Mouse (Mus musculus): Measurements from ENCODE around the gene Irf1. TPM values are rescaled to one million over a fixed set of nuclear protein-coding genes. Genes with fewer than 3 reads are reported as not detected.
A peak's percentile ranks its signal among the peaks of the same experiment; 100 is the strongest.

Irf1 gene
- polyA plus RNA-seq, 1 experiment from 2014 or later, result 10.0 TPM

- H3K9me3 ChIP-seq, result no peaks in the 10 kb centered on the region
- H3K27me3 ChIP-seq (replicated peaks), result no peaks in the 10 kb centered on the region
- H3K4me2 ChIP-seq, result peak overlapping the region; percentile 81
- 34% methylated on average over 2 of the region's 2 CpGs for WGBS
- H3K9ac ChIP-seq, result no peak overlapping the region; the same call in 1 of the 2 replicates
- no peak for ATAC-seq (ENCODE audit: extremely low read depth, insufficient number of reproducible peaks, low FRiP score, low TSS enrichment)
- H3K4me1 ChIP-seq, result peaks cover 64% of the 10 kb centered on the region
- H3K36me3 ChIP-seq, result no peaks in the 10 kb centered on the region
- peak overlapping the region; percentile 97 for H3K27ac ChIP-seq (replicated peaks)
- no peak overlapping the region for H3K4me3 ChIP-seq
These were observed 8.0 kb upstream of the Irf1 start for GRCm38 (mm10) chr11:53761822-53762221.

DNA sequence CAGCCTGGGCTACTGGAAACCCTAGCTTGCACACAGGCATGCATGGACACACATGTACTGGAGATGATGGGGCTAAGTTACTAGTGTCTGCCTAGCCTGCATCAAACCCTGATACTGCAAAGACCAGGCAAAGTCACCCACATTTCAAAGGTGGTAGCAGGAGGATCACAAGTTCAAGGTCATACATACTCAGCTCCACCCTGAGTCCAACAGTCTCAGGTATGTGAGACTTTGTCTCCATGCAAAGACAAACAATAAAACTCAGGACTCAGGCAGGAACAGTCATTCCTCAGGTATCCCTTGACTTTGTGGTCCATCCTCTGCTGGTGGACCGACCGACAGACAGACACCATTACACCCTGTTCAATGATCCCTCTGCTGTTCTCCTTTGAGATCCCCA, 7.4 kb upstream of the Irf1 start:
- Histone ChIP-seq H3K4me2 (peak overlapping the region; percentile 81), H3K9ac (peak overlapping the region; percentile 84), H3K9me3 (no peaks in the 10 kb centered on the region), H3K4me1 (peaks cover 64% of the 10 kb centered on the region), H3K4me3 (peak overlapping the region; percentile 47), H3K27me3 (replicated peaks) (no peaks in the 10 kb centered on the region), H3K27ac (replicated peaks) (peak overlapping the region; percentile 97), H3K36me3 (no peaks in the 10 kb centered on the region)
- WGBS, result 61% methylated on average over 2 of the region's 2 CpGs
- no peak for ATAC-seq (ENCODE audit: extremely low read depth, insufficient number of reproducible peaks, low FRiP score, low TSS enrichment)

DNA sequence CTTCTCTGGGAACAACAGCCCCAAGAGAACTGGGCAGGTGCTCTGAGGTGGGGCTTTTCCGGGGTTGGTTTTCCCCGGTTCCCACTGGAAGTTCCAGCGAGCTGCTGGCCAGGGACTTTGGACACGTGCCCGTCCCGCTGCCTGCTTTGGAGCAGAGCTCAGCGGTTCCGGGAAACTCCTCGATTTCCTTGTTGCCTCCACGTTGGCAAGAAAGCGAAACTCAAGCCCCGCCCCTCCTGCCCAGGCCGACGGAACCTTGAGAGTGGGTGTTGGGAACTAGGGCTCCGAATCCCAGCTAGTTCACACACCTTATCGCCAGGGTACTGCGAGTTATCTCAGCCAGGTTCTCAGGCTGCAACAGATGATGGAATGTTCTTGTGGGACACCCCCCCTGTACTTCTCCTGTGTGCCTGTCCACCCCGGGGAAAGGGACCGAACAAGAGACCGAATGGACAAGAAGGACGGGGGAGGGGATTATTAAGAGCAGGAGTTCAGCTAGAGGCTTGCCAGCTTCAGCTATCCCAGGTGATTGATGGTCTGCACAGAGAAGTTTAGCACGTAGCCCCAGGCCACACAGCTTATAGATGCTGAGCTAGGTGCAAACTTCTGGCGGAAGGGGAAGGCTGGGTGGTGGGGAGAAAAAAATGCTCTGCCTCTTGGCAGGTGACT, 6.9 kb upstream of the Irf1 start:
- no peaks in the 10 kb centered on the region for H3K9me3 ChIP-seq
- peak overlapping the region; percentile 47 for H3K4me3 ChIP-seq
- H3K9ac ChIP-seq, result peak overlapping the region; percentile 84
- no peaks in the 10 kb centered on the region for H3K27me3 ChIP-seq (replicated peaks)
- 4% methylated on average over 23 of the region's 23 CpGs for WGBS
- 0 out of 2 replicates have a peak, but pooled peaks have one; percentile 2 for ATAC-seq (ENCODE audit: extremely low read depth, insufficient number of reproducible peaks, low FRiP score, low TSS enrichment)
- H3K27ac ChIP-seq (replicated peaks), result peak overlapping the region; percentile 97
- H3K36me3 ChIP-seq, result no peaks in the 10 kb centered on the region
- H3K4me2 ChIP-seq, result peak overlapping the region; percentile 81
- peaks cover 64% of the 10 kb centered on the region for H3K4me1 ChIP-seq

- Histone ChIP-seq H3K4me3 (peak overlapping the region; percentile 47), H3K4me1 (peaks cover 62% of the 10 kb centered on the region)
- 3% methylated on average over 32 of the region's 33 CpGs for WGBS
These were observed 6.2 kb upstream of the Irf1 start for GRCm38 (mm10) chr11:53763496-53764140.

GRCm38 (mm10) chr11:53764581-53764980, 5.2 kb upstream of the Irf1 start:
- peak overlapping the region; percentile 84 for H3K9ac ChIP-seq
- peak overlapping the region; percentile 97 for H3K27ac ChIP-seq (replicated peaks)
- H3K4me1 ChIP-seq, result peaks cover 59% of the 10 kb centered on the region
- WGBS, result 41% methylated on average over 5 of the region's 5 CpGs
- no peaks in the 10 kb centered on the region for H3K36me3 ChIP-seq
- H3K27me3 ChIP-seq (replicated peaks), result peaks cover 10% of the 10 kb centered on the region; the same call in 1 of the 2 replicates
- H3K9me3 ChIP-seq, result no peaks in the 10 kb centered on the region
- no peak for ATAC-seq (ENCODE audit: extremely low read depth, insufficient number of reproducible peaks, low FRiP score, low TSS enrichment)
- no peak overlapping the region for H3K4me3 ChIP-seq
- H3K4me2 ChIP-seq, result peak overlapping the region; percentile 81; the same call in 1 of the 2 replicates

More at GRCm38 (mm10) chr11:53763496-53764140, 6.2 kb upstream of the Irf1 start:
- H3K4me2 ChIP-seq, result peak overlapping the region; percentile 81
- no peaks in the 10 kb centered on the region for H3K36me3 ChIP-seq
- H3K27me3 ChIP-seq (replicated peaks), result peaks cover 5% of the 10 kb centered on the region; the same call in 1 of the 2 replicates
- H3K27ac ChIP-seq (replicated peaks), result peak overlapping the region; percentile 97
- H3K9me3 ChIP-seq, result no peaks in the 10 kb centered on the region
- peak overlapping the region; percentile 84 for H3K9ac ChIP-seq
- peak; percentile 53 for ATAC-seq (ENCODE audit: extremely low read depth, insufficient number of reproducible peaks, low FRiP score, low TSS enrichment)

GRCm38 (mm10) chr11:53768422-53769184, 1.2 kb upstream of the Irf1 start:
- 75% methylated on average over 13 of the region's 13 CpGs for WGBS
- no peak overlapping the region for H3K4me3 ChIP-seq
- H3K9ac ChIP-seq, result no peak overlapping the region
- peaks cover 31% of the 10 kb centered on the region for H3K4me1 ChIP-seq
- H3K27ac ChIP-seq (replicated peaks), result no peak overlapping the region
- H3K4me2 ChIP-seq, result no peak overlapping the region
- H3K27me3 ChIP-seq (replicated peaks), result peaks cover 10% of the 10 kb centered on the region; the same call in 1 of the 2 replicates
- H3K36me3 ChIP-seq, result peaks cover 6% of the 10 kb centered on the region
- no peaks in the 10 kb centered on the region for H3K9me3 ChIP-seq
- ATAC-seq (ENCODE audit: extremely low read depth, insufficient number of reproducible peaks, low FRiP score, low TSS enrichment), result no peak

GRCm38 (mm10) chr11:53769185-53769576, 633 bp upstream of the Irf1 start:
- peaks cover 25% of the 10 kb centered on the region for H3K4me1 ChIP-seq
- no peak for ATAC-seq (ENCODE audit: extremely low read depth, insufficient number of reproducible peaks, low FRiP score, low TSS enrichment)
- H3K27ac ChIP-seq (replicated peaks), result no peak overlapping the region; the same call in 1 of the 2 replicates
- peak overlapping the region; percentile 90 for H3K9ac ChIP-seq
- WGBS, result 53% methylated on average over 12 of the region's 12 CpGs
- H3K4me2 ChIP-seq, result peak overlapping the region; percentile 88
- peak overlapping the region; percentile 84 for H3K4me3 ChIP-seq
- no peaks in the 10 kb centered on the region for H3K9me3 ChIP-seq
- peaks cover 11% of the 10 kb centered on the region for H3K36me3 ChIP-seq
- peaks cover 10% of the 10 kb centered on the region; the same call in 1 of the 2 replicates for H3K27me3 ChIP-seq (replicated peaks)

GRCm38 (mm10) chr11:53770125-53770791, 444 bp downstream of the Irf1 start:
- H3K4me3 ChIP-seq, result peak overlapping the region; percentile 84
- peak overlapping the region; percentile 88 for H3K4me2 ChIP-seq
- peaks cover 10% of the 10 kb centered on the region; the same call in 1 of the 2 replicates for H3K27me3 ChIP-seq (replicated peaks)
- peaks cover 22% of the 10 kb centered on the region for H3K36me3 ChIP-seq
- H3K9me3 ChIP-seq, result no peaks in the 10 kb centered on the region
- peak overlapping the region; percentile 80 for H3K27ac ChIP-seq (replicated peaks)
- under 1% methylated on average over 67 of the region's 75 CpGs for WGBS
- peak; percentile 49 for ATAC-seq (ENCODE audit: extremely low read depth, insufficient number of reproducible peaks, low FRiP score, low TSS enrichment)
- H3K4me1 ChIP-seq, result peaks cover 17% of the 10 kb centered on the region
- H3K9ac ChIP-seq, result peak overlapping the region; percentile 90

GRCm38 (mm10) chr11:53771001-53771744, 1.4 kb downstream of the Irf1 start:
- 78% methylated on average over 11 of the region's 11 CpGs for WGBS
- Histone ChIP-seq H3K27me3 (replicated peaks) (peaks cover 10% of the 10 kb centered on the region; the same call in 1 of the 2 replicates), H3K36me3 (peaks cover 31% of the 10 kb centered on the region), H3K4me1 (peaks cover 17% of the 10 kb centered on the region), H3K27ac (replicated peaks) (no peak overlapping the region), H3K4me3 (peak overlapping the region; percentile 84), H3K9ac (peak overlapping the region; percentile 90), H3K4me2 (peak overlapping the region; percentile 88), H3K9me3 (no peaks in the 10 kb centered on the region)
- ATAC-seq (ENCODE audit: extremely low read depth, insufficient number of reproducible peaks, low FRiP score, low TSS enrichment), result no peak

- Histone ChIP-seq H3K27me3 (replicated peaks) (peaks cover 10% of the 10 kb centered on the region; the same call in 1 of the 2 replicates), H3K4me2 (no peak overlapping the region), H3K4me1 (peaks cover 17% of the 10 kb centered on the region), H3K36me3 (peaks cover 45% of the 10 kb centered on the region), H3K27ac (replicated peaks) (no peak overlapping the region), H3K9ac (no peak overlapping the region), H3K9me3 (no peaks in the 10 kb centered on the region), H3K4me3 (no peak overlapping the region)
- ATAC-seq (ENCODE audit: extremely low read depth, insufficient number of reproducible peaks, low FRiP score, low TSS enrichment), result no peak
- 78% methylated on average over 9 of the region's 9 CpGs for WGBS
These were observed 2.7 kb downstream of the Irf1 start for GRCm38 (mm10) chr11:53772536-53772935.
